Mouse (Mus musculus) brain, embryonic 14.5 days (tissue): Measurements from ENCODE around the gene Xirp2. TPM values are rescaled to one million over a fixed set of nuclear protein-coding genes. Genes with fewer than 3 reads are reported as not detected.

ENCODE experiments used
- DNase-seq: peaks from one replicate; pipeline ENCODE4 v3.0.0-alpha.2; 2011; ENCODE audit warnings: low read depth
- CTCF ChIP-seq: fragments of 200-500 bp; IDR thresholded peaks from 2 replicates; pipeline ENCODE4 v1.5.1; 2012; ENCODE audit warnings: inconsistent platforms, mild to moderate bottlenecking, moderate library complexity, borderline replicate concordance; ENCODE audit not compliant: insufficient read depth, insufficient read length; ENCODE audit errors: extremely low read depth
- POLR2A ChIP-seq: fragments of 200-500 bp; IDR thresholded peaks from 2 replicates; pipeline ENCODE4 v1.6.1; 2012; ENCODE audit warnings: mild to moderate bottlenecking, inconsistent platforms, borderline replicate concordance; ENCODE audit not compliant: poor library complexity, insufficient read depth, insufficient read length, severe bottlenecking; ENCODE audit errors: extremely low read depth
- polyA plus RNA-seq: library from polyadenylated mRNA; depleted of rRNA; stranded (reverse); fragments of >200 nt; gene quantifications from 2 replicates; pipeline ENCODE4 v1.2.3, GENCODE M21; 2012; rRNA removed

Xirp2 gene
- polyA plus RNA-seq, 1 experiment = not detected

GRCm38 (mm10) chr2:67566566-67566965, 120.8 kb downstream of the Xirp2 start:
- no peak for DNase-seq
- TF ChIP-seq POLR2A (no peak), CTCF (no peak)

GRCm38 (mm10) chr2:67567141-67567680, 121.4 kb downstream of the Xirp2 start:
- TF ChIP-seq CTCF = no peak
- no peak for TF ChIP-seq POLR2A
- no peak for DNase-seq

Other genes starting within 250 kb of the Xirp2 start
- not detected in 2 replicates for gene Gm21830, start 32.3 kb upstream of the Xirp2 start, polyA plus RNA-seq
- gene Gm26727, start 12.8 kb upstream of the Xirp2 start, polyA plus RNA-seq = not detected in 2 replicates
- 14.9 and 24.3 TPM in 2 replicates for gene B3galt1, start 119.9 kb downstream of the Xirp2 start, polyA plus RNA-seq